27 mouse cellular contexts compared by ENCODE assay signal in genomic region chr12:16977120-16977519, GRCm38 (mm10). TPM values are rescaled to one million over a fixed set of nuclear protein-coding genes. Genes with fewer than 3 reads are reported as not detected.
"Had no signal": no experiment of that assay in that cellular context is flagged by ENCODE, and none has a peak within 500 bp of the region (broad histone marks: within the 10 kb centered on the region; RNA-seq: fewer than 3 reads in every experiment).

No protein-coding gene starts in this region.

- H3K27ac ChIP-seq: embryonic facial prominence, embryonic 10.5 days; embryonic facial prominence, embryonic 12.5 days; embryonic facial prominence, embryonic 13.5 days; embryonic facial prominence, embryonic 15.5 days; forebrain, embryonic 10.5 days; forebrain, embryonic 12.5 days; forebrain, embryonic 13.5 days; forebrain, embryonic 15.5 days; gastrocnemius, adult 2 months; heart, adult 2 months; heart, embryonic 10.5 days had no signal

- H3K4me1 ChIP-seq: embryonic facial prominence, embryonic 10.5 days; embryonic facial prominence, embryonic 12.5 days; embryonic facial prominence, embryonic 13.5 days; embryonic facial prominence, embryonic 15.5 days; forebrain, embryonic 10.5 days; forebrain, embryonic 12.5 days; forebrain, embryonic 13.5 days; forebrain, embryonic 15.5 days; heart, embryonic 10.5 days had no signal

- H3K4me3 ChIP-seq: embryonic facial prominence, embryonic 10.5 days; embryonic facial prominence, embryonic 12.5 days; embryonic facial prominence, embryonic 13.5 days; embryonic facial prominence, embryonic 15.5 days; erythroblast, embryonic 14.5 days; forebrain, embryonic 10.5 days; forebrain, embryonic 12.5 days; forebrain, embryonic 13.5 days; forebrain, embryonic 15.5 days; gastrocnemius, adult 2 months; heart, adult 2 months; heart, embryonic 10.5 days had no signal

- DNase-seq: cerebellum, adult 9-11 months; cerebellum, postnatal 14 days; cerebellum, postnatal 25 days; cerebellum, postnatal 36 days; forebrain, postnatal 0 days; gastrocnemius, adult 2 months; gastrocnemius, postnatal 10 days; gastrocnemius, postnatal 25 days; gastrocnemius, postnatal 36 days; heart, adult 11 months; heart, adult 18-20 months; heart, adult 2 months had no signal

- ATAC-seq: forebrain, embryonic 13.5 days; forebrain, embryonic 14.5 days; forebrain, embryonic 15.5 days; forebrain, embryonic 16.5 days; forebrain, postnatal 0 days had no signal

- H3K9me3 ChIP-seq: embryonic facial prominence, embryonic 10.5 days; embryonic facial prominence, embryonic 12.5 days; embryonic facial prominence, embryonic 13.5 days; embryonic facial prominence, embryonic 15.5 days; forebrain, embryonic 10.5 days; forebrain, embryonic 12.5 days; forebrain, embryonic 13.5 days; forebrain, embryonic 15.5 days; heart, embryonic 10.5 days had no signal

- H3K27me3 ChIP-seq: embryonic facial prominence, embryonic 12.5 days; embryonic facial prominence, embryonic 13.5 days; embryonic facial prominence, embryonic 15.5 days; forebrain, embryonic 12.5 days; forebrain, embryonic 13.5 days; forebrain, embryonic 15.5 days had no signal

- H3K9ac ChIP-seq: embryonic facial prominence, embryonic 12.5 days; embryonic facial prominence, embryonic 13.5 days; embryonic facial prominence, embryonic 15.5 days; forebrain, embryonic 12.5 days; forebrain, embryonic 13.5 days; forebrain, embryonic 15.5 days; forebrain, postnatal 0 days had no signal

- H3K4me2 ChIP-seq: embryonic facial prominence, embryonic 12.5 days; embryonic facial prominence, embryonic 13.5 days; embryonic facial prominence, embryonic 15.5 days; forebrain, embryonic 12.5 days; forebrain, embryonic 13.5 days; forebrain, embryonic 15.5 days had no signal

RNA-seq across cellular contexts. Expression of gene 2410004P03Rik, which starts 34.4 kb away (rescaled TPM):
- total RNA-seq: gastrocnemius, adult 18-20 months; gastrocnemius, adult 2 months; gastrocnemius, adult 8-10 months; gastrocnemius, postnatal 10 days; gastrocnemius, postnatal 25 days; gastrocnemius, postnatal 36 days; heart, adult 8-10 months had no signal
- polyA plus RNA-seq: erythroblast, embryonic 14.5 days had no signal
